Mouse (Mus musculus) liver, adult 10 weeks (tissue): ENCODE measurements around the gene Gtf2h4. TPM values are rescaled to one million over a fixed set of nuclear protein-coding genes. Genes with fewer than 3 reads are reported as not detected.

ENCODE experiments used
- polyA plus RNA-seq: library from polyadenylated mRNA; stranded (reverse); fragments of 350-450 nt; fragmentation: Illumina TruSeq; extraction: RNeasy Lipid Tissue Mini Kit (QIAGEN cat#74804); gene quantifications from one replicate; pipeline ENCODE4 v1.2.3, GENCODE M21; 2014; ENCODE audit warnings: low read depth, low replicate concordance

The Gtf2h4 gene
- polyA plus RNA-seq: 2.5 TPM

DNA sequence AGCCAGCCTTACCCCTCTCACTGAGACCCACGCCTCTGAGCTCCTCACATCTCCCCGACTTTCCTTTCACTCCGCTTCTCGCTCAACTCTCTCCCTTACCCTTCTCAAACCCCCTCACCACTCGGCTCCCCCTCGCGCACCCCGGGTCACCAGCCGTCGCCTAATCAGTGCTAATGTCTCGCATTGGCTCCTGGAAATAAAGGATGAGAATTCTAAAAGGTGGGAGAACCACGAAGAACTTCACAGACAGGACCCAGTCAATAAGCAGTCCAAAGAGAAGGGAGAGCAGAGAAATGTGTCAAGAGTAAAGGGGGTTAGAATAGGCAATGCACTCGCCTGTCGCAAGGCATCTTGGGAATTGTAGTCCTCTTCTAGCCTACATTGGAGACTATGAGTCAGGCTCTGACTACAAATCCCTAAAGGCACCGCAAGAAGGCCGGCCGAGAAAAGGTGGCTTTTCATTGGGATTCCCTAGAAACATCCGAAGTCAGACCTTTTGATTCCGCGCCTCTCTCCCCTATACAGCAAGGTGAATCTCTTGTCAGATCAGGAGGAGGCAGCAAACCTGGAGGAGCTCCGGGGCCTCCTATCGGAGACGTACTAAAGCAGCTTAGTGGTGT is at the start of gene Gtf2h4:
Gtf2h4 (minus strand) TSS at position 324 of the 620 bp plus-strand sequence.

DNA sequence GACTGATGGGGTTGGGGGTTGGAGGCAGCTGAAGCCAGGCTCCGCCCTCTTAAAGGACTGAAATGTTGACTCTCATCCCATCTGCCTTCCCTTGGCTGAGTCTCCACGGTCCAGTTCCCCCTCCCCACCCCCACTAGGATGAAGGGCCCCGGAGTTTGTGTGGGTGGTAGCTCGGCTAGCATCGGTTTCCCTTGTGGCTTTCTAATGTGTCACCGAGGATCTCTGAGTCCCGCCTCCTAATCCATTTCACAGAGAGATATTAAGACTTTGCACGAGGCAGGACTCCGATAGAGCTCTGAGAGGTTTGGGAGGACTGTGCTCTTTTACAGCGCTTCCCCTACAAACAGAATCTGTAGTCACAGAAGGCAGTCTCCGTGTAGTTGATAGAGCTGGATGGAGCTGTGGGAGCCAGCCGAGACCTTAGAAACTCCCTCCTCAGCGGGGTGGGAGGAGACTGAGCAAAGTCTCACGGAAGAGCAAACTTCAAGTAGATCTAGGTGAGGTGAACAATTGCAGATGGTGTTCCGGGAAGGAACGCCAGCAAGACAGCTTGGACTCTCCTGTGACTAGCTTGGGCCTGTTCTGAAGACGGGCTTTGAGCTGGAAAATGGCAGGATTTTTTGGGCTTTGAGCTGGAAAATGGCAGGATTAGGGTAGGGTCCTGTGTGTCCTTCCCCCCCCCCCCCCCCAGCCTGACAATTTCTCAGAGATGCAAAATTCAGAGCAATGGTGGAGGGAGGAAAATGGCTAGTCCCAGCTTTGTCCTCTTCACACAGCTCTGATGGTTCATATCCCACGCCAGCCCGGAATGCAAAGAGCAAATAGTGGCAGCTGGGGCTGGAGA is 31.3 kb upstream of the Gtf2h4 start, which contains the start of gene Ddr1:
Ddr1 (minus strand) TSS at position 1 of the 844 bp plus-strand sequence.

DNA sequence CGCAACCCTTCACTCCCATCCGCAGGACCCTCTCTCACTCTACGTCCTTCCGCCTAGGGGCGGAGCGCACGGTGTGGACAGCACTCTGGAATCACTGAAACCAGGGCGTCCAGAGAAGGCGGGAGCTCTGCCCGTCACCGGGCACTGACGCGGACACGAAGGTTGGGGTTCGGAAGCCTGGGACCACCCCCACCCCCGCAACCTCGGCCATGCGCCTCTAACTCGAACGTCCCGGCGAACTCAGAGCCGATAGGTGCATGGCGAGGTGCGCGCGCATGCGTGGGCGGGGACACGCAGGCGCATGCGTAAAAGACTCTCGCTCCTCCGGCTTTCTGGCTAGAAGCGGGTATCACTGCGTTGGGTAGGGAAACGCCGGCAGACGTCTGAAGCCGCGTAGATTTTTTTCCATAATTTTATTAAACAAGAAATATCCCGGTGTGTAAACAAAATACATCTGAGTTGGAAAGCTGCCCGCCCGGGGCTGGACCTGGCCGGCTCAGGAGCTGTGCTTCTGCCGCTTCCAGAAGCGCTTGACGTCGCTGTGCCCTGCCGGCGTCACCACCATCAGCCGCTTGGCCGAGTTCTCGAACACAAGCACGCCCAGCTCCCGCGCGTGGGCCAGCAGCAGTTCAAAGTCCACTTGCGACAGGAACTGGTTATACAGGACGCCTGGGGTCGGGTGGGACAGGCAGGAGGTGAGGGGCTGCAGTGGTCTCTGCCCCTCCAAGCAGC is 6.0 kb downstream of the Gtf2h4 start, which contains the start of gene Vars2:
Vars2 (minus strand) TSS at position 259 of the 732 bp plus-strand sequence.

DNA sequence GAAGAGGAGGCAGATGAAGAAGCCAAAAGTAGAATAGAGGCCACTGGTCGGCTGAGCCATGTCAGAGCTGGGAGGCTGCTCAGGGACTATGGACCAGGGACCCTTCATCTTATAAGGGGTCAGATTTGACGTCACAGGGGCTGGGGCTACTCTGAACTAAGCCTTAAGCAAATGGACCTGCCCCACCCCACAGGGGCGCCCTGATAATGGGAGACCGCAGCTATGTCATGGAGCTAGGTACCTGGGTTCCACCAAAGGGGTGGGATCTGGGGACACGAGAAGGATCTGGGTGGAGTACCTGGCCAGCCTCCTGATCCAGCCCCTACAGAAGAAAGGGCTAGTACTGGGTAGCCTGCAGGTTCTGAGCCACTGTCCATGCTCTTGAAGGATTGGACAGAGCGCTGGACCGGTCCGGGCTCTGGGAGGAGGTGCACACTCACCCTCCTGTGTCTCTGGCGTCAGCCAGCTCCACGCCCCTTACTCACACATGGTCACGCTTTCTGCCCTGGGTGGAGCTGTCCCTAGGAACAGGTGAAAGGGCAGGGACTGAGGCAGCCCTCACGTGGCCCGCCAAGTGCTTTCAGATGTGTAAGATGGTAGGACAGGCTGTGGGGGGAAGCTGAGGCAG is 29.8 kb downstream of the Gtf2h4 start, which contains the start of gene Mucl3:
Mucl3 (minus strand) TSS at position 87 of the 628 bp plus-strand sequence.

DNA sequence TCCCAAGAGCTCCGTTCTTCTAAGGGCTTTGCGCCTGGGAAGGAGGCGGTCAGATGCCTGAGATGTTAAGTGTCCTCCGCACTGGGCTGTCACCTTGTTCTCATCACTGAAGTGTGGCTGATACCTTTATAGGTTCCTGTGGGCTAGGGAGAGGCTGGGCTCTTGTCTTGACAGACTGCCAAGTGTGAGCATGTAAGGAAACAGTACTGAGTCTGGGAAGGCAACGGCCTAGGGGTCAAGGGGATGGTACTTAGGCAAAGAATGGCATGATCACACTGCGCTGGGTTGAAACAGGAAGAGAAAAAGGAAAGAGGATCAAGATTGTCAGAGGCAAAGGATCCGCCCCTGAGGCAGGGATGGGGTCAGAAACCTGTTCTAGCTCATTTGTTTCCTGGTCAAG is 47.0 kb downstream of the Gtf2h4 start, which contains the start of gene Gm9573:
Gm9573 (minus strand) TSS at position 101 of the 400 bp plus-strand sequence.

Other genes starting within 250 kb of the Gtf2h4 start
- 10.0 TPM for gene H2-Q6, start 248.9 kb downstream of the Gtf2h4 start, polyA plus RNA-seq
- gene H2-Q7, start 234.6 kb downstream of the Gtf2h4 start, polyA plus RNA-seq: 6.8 TPM
- 511 TPM for gene H2-Q10, start 203.7 kb downstream of the Gtf2h4 start, polyA plus RNA-seq
- not detected for gene Pou5f1, start 167.7 kb downstream of the Gtf2h4 start, polyA plus RNA-seq
- 0.34 TPM for gene Tcf19, start 156.9 kb downstream of the Gtf2h4 start, polyA plus RNA-seq
- 0.61 TPM for gene Cchcr1, start 156.6 kb downstream of the Gtf2h4 start, polyA plus RNA-seq
- gene Psors1c2, start 140.5 kb downstream of the Gtf2h4 start, polyA plus RNA-seq: not detected
- not detected for gene Cdsn, start 121.6 kb downstream of the Gtf2h4 start, polyA plus RNA-seq
- not detected for gene 2300002M23Rik, start 106.3 kb downstream of the Gtf2h4 start, polyA plus RNA-seq
- not detected for gene Sfta2, start 72.2 kb downstream of the Gtf2h4 start, polyA plus RNA-seq
- gene Gm9573, start 47.1 kb downstream of the Gtf2h4 start, polyA plus RNA-seq: not detected
- not detected for gene Mucl3, start 30.0 kb downstream of the Gtf2h4 start, polyA plus RNA-seq
- 0.85 TPM for gene Vars2, start 6.1 kb downstream of the Gtf2h4 start, polyA plus RNA-seq
- 0.13 TPM for gene Ddr1, start 30.9 kb upstream of the Gtf2h4 start, polyA plus RNA-seq
- 0.85 TPM for gene Ier3, start 147.9 kb upstream of the Gtf2h4 start, polyA plus RNA-seq
- 3.9 TPM for gene Flot1, start 149.5 kb upstream of the Gtf2h4 start, polyA plus RNA-seq
- 13.4 TPM for gene Tubb5, start 164.6 kb upstream of the Gtf2h4 start, polyA plus RNA-seq
- 4.7 TPM for gene Mdc1, start 167.8 kb upstream of the Gtf2h4 start, polyA plus RNA-seq
- gene Nrm, start 187.6 kb upstream of the Gtf2h4 start, polyA plus RNA-seq: 0.34 TPM
- gene Ppp1r18, start 191.9 kb upstream of the Gtf2h4 start, polyA plus RNA-seq: 1.1 TPM
- gene Dhx16, start 206.1 kb upstream of the Gtf2h4 start, polyA plus RNA-seq: 39.3 TPM
- gene 2310061I04Rik, start 223.7 kb upstream of the Gtf2h4 start, polyA plus RNA-seq: 17.0 TPM
- gene Atat1, start 236.3 kb upstream of the Gtf2h4 start, polyA plus RNA-seq: 10.3 TPM
- 25.6 TPM for gene Mrps18b, start 242.7 kb upstream of the Gtf2h4 start, polyA plus RNA-seq
- gene Ppp1r10, start 242.7 kb upstream of the Gtf2h4 start, polyA plus RNA-seq: 12.4 TPM